Mouse (Mus musculus) heart, adult 8-10 months (tissue): ENCODE measurements around the gene Cpne5. TPM values are rescaled to one million over a fixed set of nuclear protein-coding genes. Genes with fewer than 3 reads are reported as not detected.
A peak's percentile ranks its signal among the peaks of the same experiment; 100 is the strongest.
"Not testable (repeated sequence)": the region's sequence is repeated elsewhere in the genome, so short reads cannot be mapped to it uniquely, and the experiment has no call there.

ENCODE experiments used
- DNase-seq: peaks from one replicate; pipeline ENCODE4 v3.0.0; 2022; ENCODE audit warnings: low spot score
- total RNA-seq, 4 experiments: library from RNA; stranded (reverse); gene quantifications; 2 replicates each; pipeline ENCODE4 v1.2.4; 2022

Cpne5 gene
- total RNA-seq, 4 experiments from 2014 or later = 3.2 to 9.5 (median 4.4) TPM

GRCm38 (mm10) chr17:29257001-29257511, 19.1 kb upstream of the Cpne5 start:
- DNase-seq = peak; percentile 65

DNA sequence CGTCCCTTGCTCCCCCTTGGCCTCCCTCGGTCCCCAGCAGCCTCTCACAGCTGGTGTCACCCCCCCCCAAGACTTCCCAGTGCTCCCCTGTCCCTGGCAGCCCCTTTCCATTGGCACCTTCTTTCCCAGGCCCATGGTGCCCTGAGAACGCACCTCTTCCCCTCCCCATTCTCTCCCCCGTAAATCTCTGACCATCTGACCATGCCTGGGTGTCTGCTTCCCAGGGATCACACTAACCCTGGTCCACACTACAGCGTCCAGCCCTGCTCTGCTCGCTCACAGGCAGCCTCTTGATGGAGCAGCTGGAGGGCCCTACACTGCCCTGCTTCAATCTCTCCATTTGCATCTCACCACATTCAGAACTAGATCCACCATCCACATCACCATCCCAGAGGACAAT, 18.5 kb upstream of the Cpne5 start:
- DNase-seq = no peak

DNA sequence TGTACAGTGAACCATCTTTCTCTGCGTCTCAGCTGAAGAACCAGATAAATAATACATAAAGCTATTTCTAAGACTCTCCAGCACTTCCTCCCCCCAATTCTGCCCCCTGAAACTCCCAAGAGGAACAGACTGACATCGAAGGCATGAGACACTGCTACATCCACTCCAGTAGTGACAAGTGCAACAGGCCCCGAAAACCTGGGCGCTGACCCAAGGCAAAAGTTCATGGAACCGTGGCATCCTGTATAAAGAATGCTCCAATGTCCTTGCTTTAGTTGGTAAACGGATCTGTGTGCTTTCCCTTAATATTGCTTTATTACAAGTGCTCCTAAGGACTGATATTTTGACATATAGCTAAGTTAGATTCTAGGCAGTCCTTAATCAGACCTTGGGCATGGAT, 16.8 kb upstream of the Cpne5 start:
- not testable (repeated sequence) for DNase-seq

DNA sequence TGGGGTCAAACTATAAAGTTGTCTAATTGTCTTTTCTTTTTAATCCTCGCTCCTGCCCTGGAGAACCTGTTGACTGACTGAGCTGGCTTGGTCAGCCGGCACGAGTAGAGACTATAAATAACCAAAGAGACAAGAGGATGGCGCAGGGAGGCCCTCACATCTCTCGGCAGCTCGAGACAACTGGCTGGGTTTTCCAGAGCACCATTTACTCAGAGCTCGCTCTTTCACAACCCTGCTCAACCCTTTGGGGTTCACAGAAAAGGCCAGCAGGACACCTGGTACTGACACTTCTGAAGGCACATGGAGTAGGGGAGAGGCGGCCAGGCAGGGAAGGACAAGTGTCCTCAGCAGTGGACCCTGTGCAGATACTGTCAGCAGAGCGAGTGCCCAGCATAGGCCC, 15.7 kb upstream of the Cpne5 start:
- DNase-seq = peak; percentile 46

DNA sequence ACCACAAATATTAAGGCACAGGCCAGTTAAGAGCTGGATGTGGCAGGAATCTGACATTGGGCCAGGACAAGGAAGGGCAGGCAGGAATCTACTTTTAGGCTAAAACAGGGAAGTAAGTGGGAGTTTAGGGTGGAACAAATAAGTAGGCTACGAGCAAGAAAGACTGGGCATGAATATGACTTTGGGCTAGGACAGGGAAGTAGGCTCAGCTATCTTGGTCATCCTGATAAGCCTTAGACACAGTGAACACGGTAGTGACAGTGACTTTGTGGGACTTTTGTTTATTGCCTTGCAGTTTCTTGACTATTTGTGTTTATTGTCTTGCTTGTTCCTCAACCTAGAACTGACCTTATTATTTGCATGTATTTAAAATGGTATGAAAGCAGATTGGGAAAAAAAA, 15.3 kb upstream of the Cpne5 start:
- no peak for DNase-seq

DNA sequence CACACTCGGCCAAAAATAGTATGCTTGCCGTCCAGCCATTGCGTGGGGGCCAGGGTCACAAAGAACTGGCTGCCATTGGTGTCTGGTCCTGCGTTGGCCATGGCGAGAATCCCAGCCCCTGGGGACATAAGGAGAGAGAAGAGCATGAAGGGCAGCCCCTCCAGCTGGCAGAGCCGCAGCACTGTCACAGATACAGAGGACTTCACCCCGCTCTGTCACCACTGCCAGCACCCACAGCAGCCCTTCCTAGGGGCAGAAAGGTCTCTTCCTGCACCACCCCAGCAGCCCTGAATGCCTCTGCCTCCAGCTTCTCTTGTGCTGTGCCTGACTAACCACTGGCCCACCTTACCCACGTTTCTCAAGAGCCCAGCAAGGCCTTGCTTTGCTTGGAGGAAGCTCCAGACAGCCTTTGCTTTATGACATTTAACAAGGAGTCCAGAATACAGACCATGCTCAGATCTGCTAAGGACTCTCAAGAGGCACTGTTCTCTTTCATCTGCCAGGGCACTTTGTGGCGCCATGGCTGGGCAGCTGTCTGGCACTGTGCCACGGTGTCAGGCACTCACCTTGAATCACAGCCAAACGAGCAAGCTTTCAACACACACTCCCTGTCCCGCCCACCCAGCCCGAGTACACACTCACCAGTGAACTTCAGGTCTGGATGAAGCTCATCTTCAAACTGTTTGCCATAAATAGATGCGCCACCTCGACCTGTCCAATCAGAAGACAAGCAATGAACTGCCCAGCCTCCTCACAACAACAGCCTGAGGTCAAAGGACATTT, 13.8 kb upstream of the Cpne5 start:
- DNase-seq = peak; percentile 66

- DNase-seq = not testable (repeated sequence)
Observed at GRCm38 (mm10) chr17:29251006-29251405, 13.0 kb upstream of the Cpne5 start.

GRCm38 (mm10) chr17:29249512-29249911, 11.5 kb upstream of the Cpne5 start:
- no peak for DNase-seq

- DNase-seq = no peak
Observed at GRCm38 (mm10) chr17:29247881-29248280, 9.9 kb upstream of the Cpne5 start.

- peak; percentile 52 for DNase-seq
Observed at GRCm38 (mm10) chr17:29246602-29247001, 8.6 kb upstream of the Cpne5 start.

DNA sequence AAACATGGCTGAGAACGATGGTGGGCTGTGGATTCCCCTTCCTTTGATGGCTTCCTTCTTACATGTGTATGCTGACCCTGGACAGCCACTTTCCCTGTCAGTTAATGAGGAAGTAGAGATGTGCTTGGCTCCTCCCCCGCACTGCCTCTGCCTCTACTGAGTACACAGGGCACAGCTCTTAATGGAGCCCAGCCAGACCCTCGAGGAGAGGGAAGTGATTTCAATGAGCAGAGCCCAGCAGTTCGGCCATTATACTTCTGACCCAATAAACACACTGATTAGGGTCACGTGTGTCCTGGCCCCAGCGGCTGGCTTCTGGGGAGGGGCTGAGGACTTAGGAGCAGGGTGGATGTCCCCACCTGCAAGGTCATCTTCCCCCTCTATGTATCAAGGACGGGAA, 7.8 kb upstream of the Cpne5 start:
- DNase-seq = no peak

DNA sequence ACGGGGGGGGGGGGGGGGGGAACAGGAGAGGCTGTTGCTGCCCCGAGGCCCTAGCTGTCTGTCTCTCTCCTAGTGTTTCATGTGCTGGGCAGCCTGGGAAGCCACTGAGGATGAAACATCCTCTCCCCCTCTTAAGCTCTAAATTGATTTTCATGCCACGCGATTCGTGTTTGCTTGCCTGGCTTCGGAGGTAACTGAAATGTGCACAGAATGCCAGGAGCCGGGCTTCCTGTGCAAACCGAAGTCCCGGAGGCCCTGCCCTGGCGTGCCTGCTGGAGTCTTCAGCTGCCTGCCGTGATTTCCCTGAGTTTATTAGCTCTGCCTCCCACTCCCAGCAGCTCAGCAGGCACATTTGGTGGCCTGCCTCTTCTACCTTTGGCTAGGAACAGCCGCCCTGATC, 6.9 kb upstream of the Cpne5 start:
- DNase-seq = no peak

DNA sequence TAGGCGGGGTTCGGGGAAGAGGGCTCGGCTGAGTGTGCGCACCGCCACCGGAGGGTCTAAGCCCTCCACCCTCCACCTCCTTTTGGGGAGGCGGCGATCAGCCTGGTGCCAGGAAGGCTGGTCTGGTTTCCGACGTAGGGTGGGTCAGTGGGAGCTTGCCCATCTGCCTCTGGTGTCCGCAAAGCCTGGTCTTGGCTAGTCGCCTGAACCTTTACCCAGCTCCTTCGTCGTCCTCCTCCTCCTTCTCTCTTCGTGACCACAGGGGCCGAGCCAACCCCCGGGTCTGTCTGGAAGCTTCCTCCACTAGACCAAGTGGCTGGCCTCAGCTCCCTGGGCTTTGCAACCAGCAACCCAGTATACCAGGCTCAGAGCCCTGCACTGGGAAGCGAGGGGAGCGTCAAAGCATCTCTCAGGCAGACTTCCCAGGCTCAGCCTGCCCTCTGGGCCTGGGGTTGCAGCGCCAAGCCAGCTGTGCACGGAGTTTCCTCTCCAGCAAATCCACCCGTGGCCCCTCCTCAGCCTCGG, 516 bp upstream of the Cpne5 start:
- DNase-seq = no peak

- DNase-seq = no peak
Observed at GRCm38 (mm10) chr17:29237267-29237771, 648 bp downstream of the Cpne5 start.

- DNase-seq = no peak
Observed at GRCm38 (mm10) chr17:29236111-29236510, 1.9 kb downstream of the Cpne5 start.

DNA sequence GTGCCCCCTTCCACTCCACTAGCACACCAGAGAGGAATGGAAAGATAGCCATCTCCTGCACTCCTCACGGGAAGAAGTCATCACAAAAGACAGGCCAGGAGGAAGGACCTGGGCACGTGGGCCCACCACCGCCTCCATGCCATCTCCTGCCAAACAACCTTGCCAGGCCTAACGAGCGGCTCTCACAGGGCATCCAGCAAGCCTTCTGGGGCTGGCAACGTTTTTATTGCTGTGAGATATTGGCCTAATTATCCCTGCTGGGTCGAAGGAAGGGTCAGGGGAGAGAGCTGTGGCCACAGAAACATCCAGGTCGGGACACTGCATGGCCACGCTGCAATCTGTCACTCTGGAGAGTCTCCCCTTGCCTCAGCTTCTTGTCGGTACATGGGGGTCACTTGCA, 6.9 kb downstream of the Cpne5 start:
- DNase-seq = no peak

DNA sequence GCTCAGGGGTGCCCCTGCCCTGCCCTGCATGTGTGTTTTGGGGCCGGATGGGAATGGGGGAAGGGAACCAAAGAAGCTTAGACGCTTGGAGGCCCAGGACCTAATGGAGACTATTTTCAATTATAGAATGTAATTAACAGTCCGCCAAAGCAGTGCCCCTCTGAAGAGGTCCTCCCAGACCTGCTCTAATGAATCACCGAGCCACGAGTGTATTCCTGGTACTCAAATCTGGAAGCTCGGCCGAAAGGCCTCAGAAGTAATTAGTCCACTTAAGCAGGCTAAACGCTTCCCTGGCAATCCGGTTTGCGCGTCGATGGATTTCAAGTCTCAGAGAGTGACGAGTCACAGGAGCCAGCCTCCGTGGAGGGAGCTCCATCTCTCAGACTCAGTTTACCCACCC, 17.3 kb downstream of the Cpne5 start:
- DNase-seq = no peak

DNA sequence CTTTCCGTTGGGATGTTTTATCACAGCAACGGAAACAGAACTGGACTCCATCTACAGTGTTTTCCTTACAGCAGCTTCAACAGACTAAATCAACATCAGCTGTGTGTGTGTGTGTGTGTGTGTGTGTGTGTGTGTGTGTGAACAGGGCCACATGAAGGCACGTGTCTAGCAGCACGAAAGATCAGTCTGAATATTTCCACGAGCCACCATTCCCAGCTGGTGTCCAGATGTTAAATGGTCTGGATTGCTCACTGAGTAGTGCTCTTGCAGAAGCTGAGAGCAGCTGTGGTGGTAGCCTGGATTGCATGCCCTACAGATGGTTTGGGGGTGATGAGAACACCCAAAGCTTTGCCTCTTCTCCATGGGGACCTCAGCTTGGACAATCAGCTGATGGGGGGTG, 19.9 kb downstream of the Cpne5 start:
- no peak for DNase-seq

DNA sequence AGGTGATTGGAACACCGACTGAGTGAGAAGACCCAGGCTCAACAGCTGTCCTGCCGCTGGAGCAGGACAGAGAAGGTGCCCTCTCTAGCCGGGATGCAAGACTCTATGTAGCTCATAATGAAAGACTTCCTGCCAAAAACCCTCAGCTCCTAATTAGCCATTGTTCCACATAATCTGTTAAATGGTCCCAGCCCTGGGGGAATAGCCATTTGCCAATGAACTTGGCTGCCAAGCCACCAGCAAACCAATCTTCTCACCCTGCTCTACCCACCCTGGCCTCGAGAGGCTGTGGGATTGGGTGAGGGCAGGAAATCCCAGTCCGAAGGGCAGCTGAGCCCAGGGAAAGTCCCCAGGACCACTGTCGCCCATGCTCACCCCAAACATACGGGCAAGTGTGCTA, 21.9 kb downstream of the Cpne5 start:
- no peak for DNase-seq

DNA sequence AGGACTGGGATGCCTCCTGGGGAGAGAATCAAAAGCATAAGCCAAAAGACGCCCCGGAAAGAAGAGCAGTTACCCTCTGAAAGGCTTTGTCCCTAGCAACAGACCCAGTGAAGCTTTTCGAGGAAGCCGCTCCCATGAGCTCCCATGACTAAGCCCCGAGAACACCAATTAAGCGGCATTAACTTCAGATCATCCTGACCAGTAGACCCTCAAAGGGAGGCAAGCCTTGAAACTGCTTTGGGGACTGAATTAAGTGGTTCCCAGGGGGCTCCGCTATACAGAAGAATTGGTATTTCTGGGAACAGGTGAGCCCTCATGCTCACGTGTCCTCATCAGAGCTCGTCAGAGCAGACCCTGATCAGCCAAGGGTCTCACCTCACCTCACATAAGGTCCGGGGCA, 23.3 kb downstream of the Cpne5 start:
- DNase-seq = no peak

- no peak for DNase-seq
Observed at GRCm38 (mm10) chr17:29214193-29214456, 23.8 kb downstream of the Cpne5 start.

DNA sequence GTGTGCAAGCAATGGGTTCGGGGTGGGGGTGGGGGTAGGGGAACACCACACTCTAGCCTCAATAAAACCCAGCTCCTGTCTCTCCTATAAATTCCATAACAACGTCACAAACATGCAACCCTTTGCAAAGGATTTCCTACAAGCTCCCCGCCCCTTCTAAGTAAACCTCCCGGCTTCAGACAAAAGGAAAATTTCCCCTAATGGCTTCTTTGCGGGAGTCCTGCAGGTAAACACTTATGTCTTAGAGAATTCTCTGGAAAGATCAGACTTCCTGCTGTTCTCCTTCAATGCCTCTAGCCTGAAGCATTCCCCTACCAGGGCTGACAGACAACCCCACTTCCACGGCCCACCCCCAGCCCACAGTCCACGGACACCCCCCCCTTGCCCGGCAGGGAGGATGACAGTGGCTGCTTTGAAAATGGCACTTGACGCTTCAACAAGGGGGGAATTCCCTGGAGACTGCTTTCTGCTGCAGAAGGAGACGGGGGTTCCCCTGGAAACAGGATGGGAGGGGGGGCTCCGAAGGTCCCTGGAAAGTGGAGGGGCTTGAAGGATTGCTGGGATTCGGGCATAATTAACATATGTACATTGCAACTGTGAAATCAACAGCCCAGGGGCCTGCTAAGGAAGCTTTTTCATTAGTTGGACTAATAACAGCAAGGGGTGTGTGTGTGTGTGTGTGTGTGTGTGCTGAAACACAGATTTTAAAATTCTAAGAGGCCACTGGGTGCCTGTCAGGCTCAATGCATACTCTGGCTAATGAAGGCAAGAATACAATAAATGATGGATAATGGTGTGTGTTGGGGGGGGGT, 24.4 kb downstream of the Cpne5 start:
- DNase-seq = no peak

GRCm38 (mm10) chr17:29211836-29212235, 26.1 kb downstream of the Cpne5 start:
- DNase-seq = no peak
